Mouse (Mus musculus) hindbrain, embryonic 11.5 days (tissue): Measurements from ENCODE around the gene Nutm1. TPM values are rescaled to one million over a fixed set of nuclear protein-coding genes. Genes with fewer than 3 reads are reported as not detected.

Source experiments
- ATAC-seq: fragments of 200-750 bp; cut with Nextera tagmentation; 2 replicates; pipeline ENCODE4 v1.8.0; 2017; ENCODE audit warnings: mild to moderate bottlenecking, moderate TSS enrichment, moderate library complexity; ENCODE audit not compliant: low FRiP score
- DNase-seq: peaks from one replicate; pipeline ENCODE4 v3.0.0-alpha.2; 2015; ENCODE audit warnings: low spot score
- H3K27ac ChIP-seq: fragments of 300-500 bp; sonication (generic); 2 replicates; pipeline ENCODE4 v1.5.1; 2014; ENCODE audit warnings: mild to moderate bottlenecking, low read depth, low read length
- H3K27me3 ChIP-seq: fragments of 300-500 bp; sonication (generic); 2 replicates; pipeline ENCODE4 v1.6.1; 2014; ENCODE audit warnings: mild to moderate bottlenecking, low read length, moderate library complexity, mixed read lengths; ENCODE audit not compliant: control insufficient read depth, insufficient read depth
- H3K36me3 ChIP-seq: fragments of 300-500 bp; sonication (generic); 2 replicates; pipeline ENCODE4 v1.6.1; 2014; ENCODE audit warnings: mild to moderate bottlenecking, low read length, moderate library complexity, mixed read lengths; ENCODE audit not compliant: control insufficient read depth, insufficient read depth
- H3K4me1 ChIP-seq: fragments of 300-500 bp; sonication (generic); replicated peaks from 2 replicates; pipeline ENCODE4 v1.6.1; 2014; ENCODE audit warnings: low read length, mixed read lengths; ENCODE audit not compliant: control insufficient read depth, insufficient read depth
- H3K4me2 ChIP-seq: fragments of 300-500 bp; sonication (generic); replicated peaks from 2 replicates; pipeline ENCODE4 v1.6.1; 2014; ENCODE audit warnings: mild to moderate bottlenecking, low read depth, low read length
- H3K4me3 ChIP-seq: fragments of 300-500 bp; sonication (generic); 2 replicates; pipeline ENCODE4 v1.5.1; 2014; ENCODE audit warnings: low read depth, low read length
- H3K9ac ChIP-seq: fragments of 300-500 bp; sonication (generic); 2 replicates; pipeline ENCODE4 v1.6.1; 2014; ENCODE audit warnings: low read depth, low read length
- H3K9me3 ChIP-seq: fragments of 300-500 bp; sonication (generic); 2 replicates; pipeline ENCODE4 v1.6.1; 2016; ENCODE audit warnings: low read length; ENCODE audit not compliant: control insufficient read depth
- WGBS: fragments of 180-500 bp; shearing (Covaris S2); extraction: QIAGEN DNeasy Blood & Tissue Kit; methylation state at CpG from one replicate; pipeline ENCODE4 v1.1.7; 2014; 5-methylcytosine and 5-hydroxymethylcytosine counted together
- polyA plus RNA-seq: library from polyadenylated mRNA; unstranded; fragments of >200 nt; fragmentation: Nextera tagmentation; extraction: Ambion mirVana; gene quantifications from 2 replicates; pipeline ENCODE4 v1.2.1, GENCODE M21; 2014

Gene Nutm1
- polyA plus RNA-seq, 1 experiment from 2014 or later: 0.05 TPM

DNA sequence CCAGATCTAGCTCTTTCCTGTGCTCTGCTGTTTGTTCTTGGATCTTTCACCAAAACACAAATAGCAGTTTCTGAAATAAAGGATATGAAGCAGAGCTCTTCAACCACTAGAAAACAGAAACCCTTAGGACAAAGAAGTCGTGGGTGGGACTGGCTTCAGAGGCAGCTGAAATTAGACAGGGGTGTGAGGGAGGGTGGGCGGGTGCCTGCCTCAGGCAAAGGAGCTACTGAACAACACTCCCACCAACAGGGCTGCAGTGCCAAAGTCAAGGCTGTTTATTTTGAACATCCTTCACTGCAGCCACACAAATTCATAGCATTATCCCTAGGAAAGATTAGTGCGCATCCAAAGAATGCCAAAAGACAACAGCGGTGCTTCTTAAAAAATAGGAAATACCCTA lies 34.7 kb downstream of the Nutm1 start:
- no peaks in the 10 kb centered on the region for H3K9me3 ChIP-seq
- H3K36me3 ChIP-seq: no peaks in the 10 kb centered on the region
- H3K27ac ChIP-seq: no peak overlapping the region
- WGBS: 77% methylated on average over 4 of the region's 4 CpGs
- H3K27me3 ChIP-seq: no peaks in the 10 kb centered on the region
- H3K4me2 ChIP-seq: no peak overlapping the region
- no peak overlapping the region for H3K9ac ChIP-seq
- no peak for ATAC-seq
- no peak for DNase-seq
- no peaks in the 10 kb centered on the region for H3K4me1 ChIP-seq
- no peak overlapping the region for H3K4me3 ChIP-seq

GRCm38 (mm10) chr2:112222607-112223006 lies 36.5 kb downstream of the Nutm1 start:
- H3K4me3 ChIP-seq: no peak overlapping the region
- DNase-seq: no peak
- no peaks in the 10 kb centered on the region for H3K36me3 ChIP-seq
- 86% methylated on average over 5 of the region's 5 CpGs for WGBS
- H3K9me3 ChIP-seq: no peaks in the 10 kb centered on the region
- H3K4me2 ChIP-seq: no peak overlapping the region
- ATAC-seq: no peak
- H3K9ac ChIP-seq: no peak overlapping the region
- H3K4me1 ChIP-seq: no peaks in the 10 kb centered on the region
- H3K27me3 ChIP-seq: no peaks in the 10 kb centered on the region
- no peak overlapping the region for H3K27ac ChIP-seq

DNA sequence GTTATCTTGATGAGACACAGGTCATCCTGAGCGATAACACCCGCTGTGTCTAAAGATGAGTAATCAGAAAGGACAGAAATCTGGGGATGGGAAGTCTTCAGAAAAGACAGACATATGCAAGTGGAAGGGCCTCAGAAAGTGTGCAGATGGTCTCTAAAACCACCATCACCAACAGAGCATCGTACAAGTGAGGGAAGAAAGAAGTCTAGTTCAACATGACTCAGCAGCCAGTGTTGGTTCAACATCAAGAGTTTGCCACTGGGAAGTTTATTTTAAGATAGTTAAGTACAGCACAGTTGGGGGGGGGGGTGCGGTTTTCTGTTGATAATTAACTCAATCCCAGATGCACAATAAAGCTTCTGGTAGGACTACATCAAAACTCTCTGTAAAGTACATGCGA lies 38.2 kb downstream of the Nutm1 start:
- ATAC-seq (no peak), DNase-seq (no peak)
- 87% methylated on average over 5 of the region's 5 CpGs for WGBS
- no peaks in the 10 kb centered on the region for H3K27me3 ChIP-seq
- no peak overlapping the region for H3K27ac ChIP-seq
- H3K9ac ChIP-seq: no peak overlapping the region
- H3K4me1 ChIP-seq: no peaks in the 10 kb centered on the region
- H3K4me3 ChIP-seq: no peak overlapping the region
- no peaks in the 10 kb centered on the region for H3K36me3 ChIP-seq
- no peak overlapping the region for H3K4me2 ChIP-seq
- H3K9me3 ChIP-seq: no peaks in the 10 kb centered on the region

DNA sequence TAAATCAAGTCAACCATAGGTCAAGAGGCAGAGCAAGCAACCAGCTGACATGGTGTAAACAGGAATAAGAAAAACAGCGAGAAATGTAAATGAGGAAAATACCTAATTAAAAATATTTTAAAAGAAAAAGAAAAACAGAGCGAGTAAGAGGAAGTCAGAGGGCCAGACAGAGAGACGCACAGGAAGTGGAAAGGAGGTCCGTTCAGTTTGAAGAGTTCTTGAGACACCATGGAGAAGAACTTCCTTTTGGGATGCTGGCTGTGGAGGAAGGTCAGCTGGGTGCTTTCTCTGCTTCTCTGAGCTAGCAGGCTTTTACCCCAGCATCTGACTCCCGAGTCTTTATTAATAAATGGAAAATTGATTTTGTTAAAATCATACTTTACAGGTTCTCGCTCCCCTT lies 41.5 kb downstream of the Nutm1 start:
- H3K4me1 ChIP-seq: no peaks in the 10 kb centered on the region
- H3K27ac ChIP-seq: no peak overlapping the region
- WGBS: 77% methylated on average over 6 of the region's 6 CpGs
- H3K9ac ChIP-seq: no peak overlapping the region
- ATAC-seq (no peak), DNase-seq (no peak)
- H3K9me3 ChIP-seq: no peaks in the 10 kb centered on the region
- H3K36me3 ChIP-seq: no peaks in the 10 kb centered on the region
- H3K27me3 ChIP-seq: no peaks in the 10 kb centered on the region
- H3K4me2 ChIP-seq: no peak overlapping the region
- H3K4me3 ChIP-seq: no peak overlapping the region

DNA sequence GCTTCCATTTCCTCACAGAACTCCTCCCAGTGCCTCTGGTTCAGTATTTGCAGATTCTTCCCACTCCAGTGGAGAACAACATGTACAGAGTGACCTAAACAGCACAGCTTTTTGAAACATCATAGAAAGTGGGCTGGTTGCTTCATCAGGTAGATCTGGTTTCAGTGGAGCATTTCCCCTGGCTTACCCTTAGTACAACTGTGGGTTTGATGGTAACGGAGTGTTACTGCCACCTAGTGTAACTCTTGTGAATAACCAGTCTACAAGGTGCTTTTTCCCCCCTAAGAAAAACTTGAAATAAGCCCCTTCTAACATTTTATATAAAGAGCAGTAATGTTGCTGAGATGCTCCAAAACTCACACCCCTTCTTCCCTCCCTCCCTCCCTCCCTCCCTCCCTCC lies 43.1 kb downstream of the Nutm1 start:
- WGBS: 4% methylated on average over 1 of the region's 1 CpGs
- Histone ChIP-seq H3K36me3 (no peaks in the 10 kb centered on the region), H3K4me3 (no peak overlapping the region), H3K27ac (no peak overlapping the region), H3K4me1 (no peaks in the 10 kb centered on the region), H3K27me3 (no peaks in the 10 kb centered on the region), H3K9me3 (no peaks in the 10 kb centered on the region), H3K4me2 (no peak overlapping the region), H3K9ac (no peak overlapping the region)
- peak; percentile 51 for DNase-seq
- ATAC-seq: peak; percentile 35; the same call in 1 of the 2 replicates

- DNase-seq (no peak), ATAC-seq (no peak)
- H3K27me3 ChIP-seq: no peaks in the 10 kb centered on the region
- WGBS: 95% methylated on average over 2 of the region's 2 CpGs
- no peaks in the 10 kb centered on the region for H3K36me3 ChIP-seq
- H3K4me1 ChIP-seq: no peaks in the 10 kb centered on the region
- H3K4me2 ChIP-seq: no peak overlapping the region
- H3K9ac ChIP-seq: no peak overlapping the region
- no peak overlapping the region for H3K4me3 ChIP-seq
- H3K9me3 ChIP-seq: no peaks in the 10 kb centered on the region
- no peak overlapping the region for H3K27ac ChIP-seq
Observed at GRCm38 (mm10) chr2:112210699-112211098, 48.4 kb downstream of the Nutm1 start.

- Histone ChIP-seq H3K27me3 (no peaks in the 10 kb centered on the region), H3K4me3 (no peak overlapping the region), H3K4me1 (no peaks in the 10 kb centered on the region), H3K9ac (no peak overlapping the region), H3K36me3 (no peaks in the 10 kb centered on the region), H3K27ac (no peak overlapping the region), H3K4me2 (no peak overlapping the region), H3K9me3 (no peaks in the 10 kb centered on the region)
- no peak for ATAC-seq
- WGBS: 92% methylated on average over 6 of the region's 6 CpGs
- DNase-seq: no peak
Observed at GRCm38 (mm10) chr2:112210142-112210541, 48.9 kb downstream of the Nutm1 start.

DNA sequence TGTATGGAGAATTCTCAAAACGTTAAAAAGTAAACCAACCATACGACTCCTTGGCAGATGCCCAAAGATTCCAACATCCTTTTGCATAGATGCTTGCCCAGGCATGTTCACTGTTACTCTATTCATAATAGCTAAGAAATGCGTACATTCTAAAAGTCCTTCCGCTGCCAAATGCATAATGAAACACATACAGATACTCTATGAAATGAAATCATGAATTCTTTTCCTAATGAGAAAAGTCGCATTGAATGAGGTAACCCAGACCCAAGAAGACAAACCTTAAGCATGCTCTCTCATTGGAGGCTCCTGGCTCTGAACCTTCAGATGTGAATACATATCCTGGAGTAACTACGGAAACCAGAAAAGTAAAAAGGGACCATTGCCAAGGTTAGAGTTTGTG lies 56.0 kb downstream of the Nutm1 start:
- no peak overlapping the region for H3K4me3 ChIP-seq
- H3K27me3 ChIP-seq: no peaks in the 10 kb centered on the region
- H3K9ac ChIP-seq: no peak overlapping the region
- DNase-seq (no peak), ATAC-seq (no peak)
- 84% methylated on average over 6 of the region's 6 CpGs for WGBS
- H3K36me3 ChIP-seq: no peaks in the 10 kb centered on the region
- no peaks in the 10 kb centered on the region for H3K9me3 ChIP-seq
- no peak overlapping the region for H3K27ac ChIP-seq
- H3K4me2 ChIP-seq: no peak overlapping the region
- H3K4me1 ChIP-seq: no peaks in the 10 kb centered on the region
